Mouse (Mus musculus) bone marrow, adult 2 months (tissue): ENCODE results near the gene Upk3a.

Experiments used
- CTCF ChIP-seq: fragments of 200-500 bp; IDR thresholded peaks from 2 replicates; pipeline ENCODE4 v1.5.1; 2011; ENCODE audit warnings: low read length, control low read depth; ENCODE audit not compliant: control insufficient read depth, insufficient read depth
- POLR2A ChIP-seq: fragments of 200-500 bp; IDR thresholded peaks from 2 replicates; pipeline ENCODE4 v1.6.1; 2011; ENCODE audit warnings: low read depth, mild to moderate bottlenecking, control low read depth, low read length, borderline replicate concordance; ENCODE audit not compliant: control insufficient read depth

DNA sequence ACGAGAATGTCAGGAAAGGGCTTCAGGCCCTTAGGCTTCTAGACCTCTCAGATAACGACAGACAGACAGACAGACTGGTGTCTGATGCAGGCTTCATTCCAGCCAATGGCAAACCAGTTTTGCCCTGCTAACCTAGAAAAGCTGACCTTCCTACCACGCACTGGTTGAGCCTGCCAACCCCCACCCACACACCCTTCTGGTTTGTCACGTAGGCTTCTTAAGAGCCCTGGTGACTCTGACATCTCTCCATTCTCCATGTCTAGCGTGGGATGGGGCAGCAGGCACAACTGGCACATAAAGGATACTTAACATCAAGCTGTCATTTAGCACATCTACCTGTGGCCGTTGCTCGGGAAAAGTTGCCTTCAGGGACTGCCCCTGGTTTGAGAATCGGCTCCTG lies 7.3 kb upstream of the Upk3a start:
- TF ChIP-seq POLR2A (no peak), CTCF (no peak)
